Mouse (Mus musculus) thymus, postnatal 25 days (tissue): Measurements from ENCODE around the gene 2900092C05Rik.

Experiments
- DNase-seq: peaks from one replicate; pipeline ENCODE4 v3.0.0; 2022

The 2900092C05Rik gene

DNA sequence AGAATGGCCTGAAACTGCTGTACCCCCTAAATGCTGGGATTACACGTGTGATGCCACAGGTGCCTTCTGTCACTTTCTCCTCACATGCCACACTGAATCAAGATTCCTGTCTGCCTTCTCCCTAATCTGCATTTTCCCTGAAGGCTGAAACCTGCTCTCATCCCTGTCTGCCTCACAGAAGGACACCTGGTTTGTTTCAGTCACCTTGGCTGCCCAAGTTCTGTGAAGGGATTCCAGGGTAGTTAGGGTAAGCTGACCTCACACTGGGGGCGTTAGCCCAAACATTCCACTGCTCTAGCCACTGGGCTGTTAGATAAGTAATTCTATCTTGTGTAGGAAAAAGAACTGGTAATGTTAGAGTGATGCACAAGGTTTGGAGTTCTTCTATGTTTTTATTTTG lies at the start of gene 2900092C05Rik:
Gene 2900092C05Rik, plus strand, starts transcription at position 301 of the 400 bp plus-strand sequence.
- no peak for DNase-seq

- DNase-seq: peak; percentile 78
Measured at GRCm38 (mm10) chr7:12478158-12479008, 33.9 kb upstream of the 2900092C05Rik start, which contains the start of gene Zfp606. TSS of gene Zfp606 (plus strand) at chr7:12478293.

- no peak for DNase-seq
Measured at GRCm38 (mm10) chr7:12479009-12479346, 33.3 kb upstream of the 2900092C05Rik start.

GRCm38 (mm10) chr7:12479525-12479924 lies 32.8 kb upstream of the 2900092C05Rik start:
- DNase-seq: no peak

- DNase-seq: no peak
Measured at GRCm38 (mm10) chr7:12483771-12484170, 28.5 kb upstream of the 2900092C05Rik start.

- DNase-seq: no peak
Measured at GRCm38 (mm10) chr7:12485956-12486355, 26.4 kb upstream of the 2900092C05Rik start.

- no peak for DNase-seq
Measured at GRCm38 (mm10) chr7:12486691-12487090, 25.6 kb upstream of the 2900092C05Rik start.

DNA sequence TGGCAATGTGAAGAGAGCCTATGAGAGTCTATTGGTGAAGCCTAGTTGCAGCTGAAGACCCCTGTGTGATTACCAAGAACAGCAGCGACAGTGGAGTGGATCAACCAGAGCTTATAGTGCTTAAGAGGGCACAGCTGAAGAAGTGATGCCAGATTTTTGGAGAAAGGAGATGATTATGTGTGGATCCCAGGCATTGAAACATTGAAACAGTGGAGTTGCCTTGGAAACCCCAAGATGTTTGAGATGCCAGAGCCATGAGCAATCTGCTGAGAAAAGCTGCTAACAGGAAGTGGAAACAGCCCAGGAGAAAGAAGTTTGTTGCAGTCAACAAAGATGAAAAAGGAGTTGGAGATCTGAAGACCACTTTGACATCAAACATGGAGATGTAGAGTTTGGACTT lies 1.4 kb upstream of the 2900092C05Rik start:
- DNase-seq: no peak
